Mouse (Mus musculus) heart, adult 8-10 months (tissue): ENCODE results near the gene Spz1. TPM values are rescaled to one million over a fixed set of nuclear protein-coding genes. Genes with fewer than 3 reads are reported as not detected.
A peak's percentile ranks its signal among the peaks of the same experiment; 100 is the strongest.
"Not testable (repeated sequence)": the region's sequence is repeated elsewhere in the genome, so short reads cannot be mapped to it uniquely, and the experiment has no call there.

ENCODE experiments used
- DNase-seq: peaks from one replicate; pipeline ENCODE4 v3.0.0; 2022; ENCODE audit warnings: low spot score
- total RNA-seq, 4 experiments: library from RNA; stranded (reverse); gene quantifications; 2 replicates each; pipeline ENCODE4 v1.2.4; 2022

The Spz1 gene
- not detected for total RNA-seq

DNA sequence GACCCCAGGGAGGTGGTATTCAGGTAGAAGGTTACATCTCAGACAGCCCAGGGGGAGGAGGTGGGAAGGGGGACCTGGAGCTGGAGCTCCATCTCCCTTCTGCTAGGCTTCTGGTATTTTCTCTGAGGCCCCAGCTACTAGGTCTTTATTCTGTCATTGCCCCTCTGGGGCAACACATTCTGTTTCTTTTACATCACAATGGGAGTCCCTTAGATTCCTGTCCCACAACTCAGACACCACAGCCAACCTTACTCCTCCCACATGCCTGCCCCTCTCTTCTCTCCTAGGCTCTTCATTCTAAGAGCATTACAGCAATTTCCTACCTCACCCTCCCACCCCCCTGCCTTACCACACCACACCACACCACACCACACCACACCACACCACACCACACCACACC is at the start of gene Spz1:
Gene Spz1, minus strand, starts transcription at position 101 of the 400 bp plus-strand sequence.
- DNase-seq, result no peak

- no peak for DNase-seq
These were observed 40.5 kb upstream of the Spz1 start for GRCm38 (mm10) chr13:92616459-92616858.

GRCm38 (mm10) chr13:92615201-92615600 is 39.2 kb upstream of the Spz1 start:
- no peak for DNase-seq

DNA sequence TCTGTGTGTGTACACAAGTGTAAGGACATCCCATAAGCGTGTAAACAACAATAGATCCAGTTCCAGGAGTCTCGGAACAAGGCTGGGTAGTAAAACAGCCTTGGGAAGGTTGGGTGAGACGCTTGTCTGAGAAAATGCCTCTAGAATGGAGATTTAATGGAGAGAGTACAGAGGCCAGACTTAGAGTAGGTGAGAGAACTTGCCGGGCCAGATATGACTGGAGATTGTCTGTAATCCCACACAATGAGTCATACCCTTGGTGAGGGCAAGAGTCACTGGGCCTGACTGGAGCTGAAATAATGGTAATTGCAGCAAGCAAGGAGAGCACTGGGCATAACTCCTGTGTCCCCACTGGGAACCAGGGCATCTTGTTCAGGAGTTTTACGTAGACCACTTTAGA is 37.1 kb upstream of the Spz1 start:
- DNase-seq, result no peak

DNA sequence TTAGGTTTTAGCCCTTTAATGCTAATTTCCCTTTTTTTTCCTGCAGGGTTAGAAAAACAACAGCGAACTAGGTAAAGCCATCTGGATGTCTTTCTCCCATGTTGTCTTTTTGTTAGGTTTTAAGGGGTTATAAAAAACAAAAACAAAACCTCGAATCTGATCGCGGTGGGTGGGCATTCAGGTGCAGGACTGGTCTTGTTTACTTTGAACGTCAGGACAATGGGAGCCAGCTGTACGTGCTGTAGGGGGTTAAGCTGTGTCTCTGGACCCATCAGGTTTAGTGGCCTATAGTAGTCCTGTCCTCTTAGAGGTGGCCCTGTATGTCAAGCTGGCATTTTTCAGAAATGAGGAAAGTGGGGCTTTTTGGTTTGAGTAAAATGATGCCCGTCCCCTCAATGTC is 35.9 kb upstream of the Spz1 start:
- DNase-seq, result no peak

DNA sequence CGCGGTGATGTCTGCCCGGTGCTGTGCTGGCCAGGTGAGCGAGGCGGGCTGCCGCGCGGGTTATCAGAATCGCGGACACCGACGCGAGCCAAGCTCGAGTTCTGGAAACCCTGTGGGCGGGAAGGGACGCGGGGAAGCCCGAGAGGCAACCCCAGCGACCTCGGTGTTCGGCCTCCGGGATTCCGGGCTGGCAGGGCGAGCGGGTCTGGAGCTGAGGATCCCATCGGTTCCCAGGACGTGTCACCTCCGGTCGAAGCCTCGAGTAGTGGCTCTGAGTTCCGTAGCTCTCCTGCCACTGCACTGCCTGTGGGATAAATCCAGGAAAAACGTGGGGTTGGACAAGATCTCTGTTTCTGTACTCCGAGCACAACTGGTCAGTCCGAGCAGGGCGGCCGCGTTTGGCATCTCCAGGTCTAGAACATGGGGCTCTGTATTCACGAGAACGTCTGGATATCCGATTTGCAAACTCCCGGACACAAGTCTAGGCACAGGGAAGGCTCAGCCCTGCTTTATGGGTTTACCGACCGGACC is 35.3 kb upstream of the Spz1 start:
- DNase-seq, result no peak

GRCm38 (mm10) chr13:92610311-92611221 is 34.6 kb upstream of the Spz1 start, which contains the start of gene Serinc5:
Serinc5 (plus strand) TSS chr13:92611091.
- DNase-seq, result peak; percentile 98

- peak; percentile 64 for DNase-seq
These were observed 33.7 kb upstream of the Spz1 start for GRCm38 (mm10) chr13:92609486-92610310.

- not testable (repeated sequence) for DNase-seq
These were observed 29.3 kb upstream of the Spz1 start for GRCm38 (mm10) chr13:92605306-92605705.

- DNase-seq, result no peak
These were observed 19.5 kb upstream of the Spz1 start for GRCm38 (mm10) chr13:92595424-92595823.

- DNase-seq, result no peak
These were observed 18.9 kb upstream of the Spz1 start for GRCm38 (mm10) chr13:92594907-92595306.

GRCm38 (mm10) chr13:92594481-92594880 is 18.5 kb upstream of the Spz1 start:
- no peak for DNase-seq

GRCm38 (mm10) chr13:92593731-92594396 is 17.9 kb upstream of the Spz1 start:
- no peak for DNase-seq

DNA sequence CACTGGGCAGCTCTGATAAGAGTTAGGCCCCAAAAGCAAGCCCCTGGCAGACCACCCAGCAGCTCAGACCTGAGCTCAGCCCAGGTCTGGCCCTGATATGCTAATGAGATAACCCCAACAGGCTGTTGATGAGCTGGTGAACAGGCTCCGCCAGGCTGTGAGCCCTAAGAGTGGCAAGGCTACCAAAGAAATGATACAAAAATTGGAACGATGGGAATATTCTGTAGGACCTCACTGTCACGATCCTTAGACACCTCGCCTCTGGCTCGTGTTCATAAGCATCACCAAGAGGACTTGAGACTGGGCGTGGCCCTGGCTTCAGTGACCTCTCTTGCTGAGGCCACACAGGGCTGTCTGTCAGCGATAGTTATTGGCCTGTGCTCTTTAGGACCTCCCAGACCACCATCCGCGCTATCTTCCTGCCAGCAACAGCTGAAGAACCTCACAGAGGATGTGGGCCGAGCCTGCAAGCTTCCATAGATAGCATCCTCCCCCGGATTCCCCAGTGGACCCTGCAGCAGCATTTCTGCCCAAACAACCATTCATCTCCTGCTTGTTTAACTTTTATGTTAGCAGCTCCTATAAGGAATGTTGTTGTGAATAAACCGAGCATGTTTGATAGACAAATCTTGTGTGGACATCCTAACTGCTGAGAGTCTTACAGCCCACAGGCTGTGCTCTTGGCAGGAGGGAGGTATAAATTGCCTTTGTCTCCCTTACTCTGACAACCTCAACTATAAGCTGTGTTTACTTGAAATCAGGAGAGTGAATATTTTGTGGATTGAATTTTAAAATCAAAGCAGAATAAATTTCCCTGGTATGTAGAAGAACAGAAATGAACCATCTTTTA is 17.0 kb upstream of the Spz1 start:
- DNase-seq, result peak; percentile 19

DNA sequence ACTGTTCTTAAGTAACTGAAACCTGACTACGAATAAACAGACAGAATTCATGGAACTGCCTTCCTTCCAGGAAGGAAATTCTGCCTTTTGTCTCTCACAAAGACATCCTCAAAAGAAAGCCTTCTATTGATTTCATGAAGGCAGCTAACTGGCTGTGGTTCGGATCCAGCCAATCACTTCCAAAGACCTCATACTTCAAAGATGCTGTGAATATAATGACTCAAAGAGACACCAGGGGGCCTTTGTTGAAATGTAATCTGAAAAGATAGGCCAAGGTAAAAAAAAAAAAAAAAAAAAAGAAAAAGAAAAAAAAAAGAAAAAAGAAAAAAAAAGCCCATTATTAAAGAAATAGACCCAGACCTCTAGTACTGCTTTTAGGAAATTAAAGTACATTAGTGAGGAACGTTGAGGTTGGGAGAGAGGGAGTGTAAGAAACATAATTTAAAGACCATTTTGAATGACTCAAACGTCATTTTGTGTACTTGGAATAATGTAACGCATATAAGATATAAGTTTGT is 16.4 kb upstream of the Spz1 start:
- DNase-seq, result no peak

DNA sequence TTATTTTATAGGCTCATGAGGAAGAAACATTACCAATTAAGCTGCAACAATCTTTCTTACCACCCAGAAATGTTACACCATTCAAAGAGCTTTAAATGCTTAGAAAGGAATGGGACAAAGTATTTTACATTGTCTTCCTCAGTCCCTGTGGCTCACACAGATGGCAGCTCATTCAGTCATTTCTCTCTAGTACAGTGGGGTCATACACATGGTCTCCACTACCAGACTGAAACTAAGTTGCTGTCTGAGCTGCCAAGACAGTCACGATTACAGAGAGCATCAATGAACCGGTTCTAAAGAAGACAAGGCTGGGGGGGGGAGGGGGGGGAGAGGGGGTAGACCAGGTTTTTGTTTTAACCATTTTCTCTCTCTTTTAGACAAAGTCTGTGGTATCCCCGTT is 15.3 kb upstream of the Spz1 start:
- no peak for DNase-seq

DNA sequence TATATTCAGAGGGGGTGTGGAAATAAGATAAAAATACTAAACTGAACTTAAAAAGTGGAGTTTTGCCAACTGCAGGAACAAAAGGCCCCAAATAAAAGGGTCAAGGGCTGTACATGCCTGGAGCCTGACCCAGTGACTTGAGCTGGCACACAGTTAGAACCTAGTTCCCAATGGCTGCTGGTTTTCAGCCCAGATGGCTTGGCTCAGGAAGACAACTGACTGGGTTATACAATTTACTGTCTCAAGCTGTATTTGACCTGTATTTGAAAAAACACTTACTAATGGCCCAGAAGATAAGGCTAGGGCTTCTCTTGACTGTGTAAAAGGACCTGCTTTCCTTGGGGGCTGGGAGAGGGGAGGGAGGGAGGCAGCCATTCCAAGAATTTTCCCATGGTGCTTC is 13.3 kb upstream of the Spz1 start:
- peak; percentile 13 for DNase-seq

DNA sequence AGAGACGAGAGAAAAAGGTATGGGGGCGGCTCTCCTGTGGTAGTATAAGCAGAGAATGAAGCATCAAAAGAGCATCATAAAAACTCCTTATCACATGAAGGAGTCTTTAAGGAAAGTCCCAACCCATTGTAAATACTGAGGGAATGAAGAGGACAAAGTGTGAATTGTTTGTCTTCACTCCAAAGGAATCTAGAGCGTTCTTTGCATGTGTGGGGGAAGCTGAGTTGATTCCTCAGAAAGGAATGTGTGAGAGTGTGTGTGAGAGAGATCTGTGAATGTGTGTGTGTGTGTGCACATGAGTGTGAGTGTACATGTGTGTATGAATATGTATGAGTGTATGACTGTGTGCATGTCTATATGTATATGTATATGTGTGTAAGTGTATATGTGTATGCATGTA is 12.7 kb upstream of the Spz1 start:
- DNase-seq, result no peak

DNA sequence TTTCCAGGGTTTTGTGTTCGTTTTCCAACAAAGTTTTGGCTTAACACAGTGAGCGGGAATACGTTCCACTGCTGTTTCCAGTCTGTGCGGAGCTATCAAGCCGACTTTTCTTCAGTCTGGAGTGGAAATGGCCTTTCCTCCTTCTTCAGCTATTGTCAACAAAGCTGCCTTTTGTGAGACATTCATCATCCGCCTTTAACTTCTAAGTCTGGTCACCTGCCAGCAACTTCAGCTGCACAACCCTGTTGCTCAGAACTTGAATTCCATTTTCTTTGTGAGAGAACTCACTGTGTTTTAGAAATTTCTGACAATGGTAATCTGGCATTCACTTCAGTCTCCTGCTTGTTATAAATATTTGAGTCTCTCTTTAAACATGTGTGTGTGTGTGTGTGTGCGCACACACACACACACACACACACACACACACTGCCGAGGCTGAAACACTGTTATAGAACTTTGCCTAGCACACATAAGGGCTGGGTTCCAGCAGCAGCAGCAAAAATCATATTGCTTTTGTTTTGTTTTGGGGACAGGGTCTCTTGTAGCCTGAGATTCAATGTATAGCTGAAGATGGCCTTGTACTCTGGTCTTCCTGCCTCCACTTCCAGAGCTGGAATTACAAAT is 8.2 kb upstream of the Spz1 start:
- no peak for DNase-seq
